Mouse (Mus musculus) urinary bladder, adult 18-20 months (tissue): Measurements from ENCODE around the gene Tigd2.
A peak's percentile ranks its signal among the peaks of the same experiment; 100 is the strongest.
"Not testable (repeated sequence)": the region's sequence is repeated elsewhere in the genome, so short reads cannot be mapped to it uniquely, and the experiment has no call there.

Experiments used
- DNase-seq, 2 experiments: peaks; one replicate each; pipeline ENCODE4 v3.0.0; 2022; ENCODE audit warnings: low spot score in 2 of 2, mixed read lengths in 2 of 2

Gene Tigd2

DNA sequence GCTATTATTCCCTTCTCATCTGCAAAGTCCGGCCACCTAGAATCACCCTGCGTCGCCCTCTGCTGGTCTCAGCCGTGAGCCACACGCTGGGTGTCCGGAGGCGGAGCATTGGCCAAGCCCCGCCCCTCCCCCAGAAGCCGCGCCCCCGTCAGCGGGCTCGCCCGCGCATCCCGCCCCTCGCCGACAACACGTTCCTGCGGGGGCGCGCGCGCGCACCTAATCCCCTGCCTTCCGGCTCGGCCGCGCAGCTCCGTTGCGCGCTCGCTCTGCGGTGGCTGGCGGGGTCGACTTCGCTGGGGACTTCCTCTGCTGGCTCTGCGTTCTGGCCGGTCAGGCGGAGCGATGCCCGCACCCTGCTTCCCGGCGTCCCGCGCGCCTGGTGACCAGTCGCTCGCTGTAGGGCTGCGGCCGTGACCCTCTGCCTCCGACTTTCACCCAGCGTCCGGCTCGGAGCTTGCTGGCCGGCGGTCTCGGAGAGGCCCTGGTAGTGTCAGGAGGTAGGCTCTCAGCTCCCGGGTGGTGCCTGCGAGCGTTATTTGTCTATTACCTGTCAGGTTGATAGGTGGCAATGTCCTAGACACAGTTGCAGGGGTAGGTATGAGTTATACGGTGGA, at the start of gene Tigd2:
TSS of gene Tigd2 (plus strand) at position 186 of the 614 bp plus-strand sequence.
- peak; percentile 88 to 91 for DNase-seq

DNA sequence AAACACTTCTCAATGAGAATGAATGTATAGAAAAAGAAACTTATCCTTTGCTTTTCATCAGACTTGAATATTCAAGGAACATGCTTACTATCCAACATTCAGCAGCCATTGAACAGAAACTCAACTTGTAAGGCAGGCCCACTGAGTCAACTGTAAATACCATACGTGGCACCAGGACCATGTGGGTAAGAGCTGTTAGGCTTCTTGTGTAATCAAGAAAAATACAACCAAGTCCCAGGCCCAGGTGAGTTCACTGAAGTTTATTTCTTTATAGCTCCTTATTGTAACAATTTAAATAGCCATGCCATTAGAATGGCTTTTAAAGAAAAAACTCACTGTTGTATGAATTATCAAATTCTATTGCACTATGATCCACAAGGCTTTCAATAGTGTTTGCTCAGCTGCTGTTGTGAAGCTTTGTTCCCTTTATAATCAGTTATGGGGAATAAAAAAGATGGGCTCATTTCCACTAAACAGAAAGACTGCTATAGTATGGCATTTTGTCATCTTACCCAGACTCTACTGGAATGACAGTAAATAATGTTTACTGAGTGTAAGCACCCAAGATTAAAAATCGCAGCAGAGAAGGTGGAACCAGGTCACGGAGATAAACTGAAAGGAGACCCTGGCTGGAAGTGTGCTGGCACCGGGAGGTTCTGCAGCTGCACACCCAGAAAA, 46.7 kb upstream of the Tigd2 start:
- no peak for DNase-seq

DNA sequence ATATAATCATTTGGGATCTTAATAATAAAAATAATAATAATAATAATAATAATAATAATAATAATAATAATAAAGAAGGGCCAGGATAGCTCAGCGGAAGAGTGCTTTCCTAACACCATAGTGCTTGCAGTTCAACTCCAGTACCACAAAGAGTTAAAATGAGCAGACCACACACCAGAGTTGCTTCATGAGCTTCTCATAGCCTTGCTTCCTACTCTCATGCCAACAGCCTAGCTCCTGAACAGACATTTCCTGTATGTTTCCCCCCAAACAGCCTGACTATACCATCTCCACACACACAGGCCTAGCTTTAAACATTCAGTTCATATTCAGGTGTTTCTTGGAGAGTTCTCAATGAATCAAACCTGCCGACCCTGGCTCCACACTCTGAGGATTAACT, 45.8 kb upstream of the Tigd2 start:
- no peak for DNase-seq

DNA sequence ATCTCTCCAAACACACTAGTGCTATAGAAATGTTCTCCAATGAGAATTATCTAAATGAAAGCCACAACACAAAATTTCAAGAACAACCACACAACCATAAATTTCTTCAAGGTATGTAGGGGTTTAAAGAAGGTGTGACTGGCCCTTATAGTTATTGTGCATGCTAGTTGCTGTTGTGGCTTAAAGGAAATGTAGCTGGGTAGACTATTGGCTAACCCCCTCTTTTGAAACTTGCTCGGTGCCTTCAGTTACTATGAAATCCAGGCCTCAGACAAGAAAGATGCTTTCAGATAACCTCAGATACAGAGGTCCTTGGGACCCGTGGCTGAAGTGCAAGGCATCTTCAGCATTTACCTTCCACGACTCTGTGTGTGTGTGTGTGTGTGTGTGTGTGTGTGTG, 45.3 kb upstream of the Tigd2 start:
- no peak for DNase-seq

DNA sequence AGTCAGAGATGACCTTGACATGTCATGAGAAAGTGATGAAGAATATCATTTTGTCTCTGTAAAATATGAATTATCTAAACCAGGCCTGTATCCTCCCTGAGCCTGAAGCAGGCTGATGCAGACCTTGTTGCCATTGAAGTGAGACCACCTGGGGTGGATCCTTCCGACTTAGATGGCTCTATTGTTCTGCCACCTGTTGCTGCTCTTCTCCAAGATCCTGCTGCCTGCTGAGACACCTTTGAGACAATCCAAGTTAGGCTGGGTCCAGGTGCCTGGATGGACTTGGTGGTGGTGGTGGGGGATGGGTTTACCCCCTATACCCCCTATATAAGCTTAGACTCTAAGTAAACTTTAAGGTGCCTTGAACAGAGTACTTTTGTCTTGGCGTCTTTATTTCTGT, 39.7 kb upstream of the Tigd2 start:
- DNase-seq, result no peak

DNA sequence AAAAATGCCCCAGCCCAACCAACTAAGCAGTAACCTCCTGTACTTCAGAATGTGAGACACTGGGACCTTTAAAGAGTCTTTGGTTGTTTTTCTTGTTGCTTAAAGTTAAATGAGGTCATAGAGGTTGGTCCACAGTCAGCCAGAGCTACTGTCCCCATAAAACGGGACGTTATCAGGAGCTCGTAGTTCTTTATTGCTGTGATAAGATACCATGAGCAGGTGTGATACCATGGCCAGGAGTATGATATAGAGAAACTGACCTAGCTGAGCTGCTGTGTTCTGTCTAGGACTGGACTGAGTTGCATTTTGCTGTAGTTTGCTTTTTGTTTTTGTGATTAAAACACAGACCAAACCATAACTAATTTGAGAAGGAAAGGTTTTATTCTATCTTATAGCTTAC, 37.4 kb upstream of the Tigd2 start:
- DNase-seq, result no peak

DNA sequence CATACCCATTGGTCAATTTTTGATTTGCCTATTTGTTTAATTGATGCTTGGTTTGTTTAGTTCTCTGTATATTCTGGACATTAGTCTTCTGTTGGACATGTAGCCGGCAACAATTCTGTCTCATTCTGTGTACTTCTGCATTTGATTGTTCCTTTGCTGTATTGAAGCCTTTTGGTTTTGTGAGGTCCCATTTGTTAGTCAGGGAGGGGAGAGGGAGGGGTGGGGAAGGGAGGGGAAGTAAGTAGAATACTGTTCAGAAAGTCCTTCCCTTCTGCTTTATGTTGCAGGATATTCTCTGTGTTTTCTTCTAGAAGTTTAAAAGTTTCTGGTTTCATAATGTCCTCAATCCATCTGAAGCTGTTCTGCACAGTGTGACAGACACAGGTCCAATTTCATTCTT, 34.7 kb upstream of the Tigd2 start:
- no peak for DNase-seq

DNA sequence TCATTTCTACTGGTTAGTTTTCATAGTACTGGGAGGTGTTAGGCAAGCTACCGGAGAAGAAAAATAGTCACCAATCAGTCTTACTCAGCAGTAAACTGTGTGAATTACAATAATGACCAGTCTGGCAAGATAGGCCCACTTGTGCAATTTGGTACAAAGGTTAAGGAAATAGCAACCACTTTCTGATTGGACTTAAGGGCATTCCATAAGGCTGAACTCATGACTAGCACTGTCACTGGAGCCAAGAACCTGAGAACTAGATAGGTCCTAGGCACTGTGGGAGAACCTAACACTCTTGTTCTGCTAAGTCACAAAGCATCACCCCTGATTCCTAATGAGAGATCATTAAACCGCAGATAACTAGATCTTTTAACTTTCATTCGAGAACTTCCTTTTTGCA, 30.6 kb upstream of the Tigd2 start:
- DNase-seq, result peak in 1 of 2 experiments; percentile 2

DNA sequence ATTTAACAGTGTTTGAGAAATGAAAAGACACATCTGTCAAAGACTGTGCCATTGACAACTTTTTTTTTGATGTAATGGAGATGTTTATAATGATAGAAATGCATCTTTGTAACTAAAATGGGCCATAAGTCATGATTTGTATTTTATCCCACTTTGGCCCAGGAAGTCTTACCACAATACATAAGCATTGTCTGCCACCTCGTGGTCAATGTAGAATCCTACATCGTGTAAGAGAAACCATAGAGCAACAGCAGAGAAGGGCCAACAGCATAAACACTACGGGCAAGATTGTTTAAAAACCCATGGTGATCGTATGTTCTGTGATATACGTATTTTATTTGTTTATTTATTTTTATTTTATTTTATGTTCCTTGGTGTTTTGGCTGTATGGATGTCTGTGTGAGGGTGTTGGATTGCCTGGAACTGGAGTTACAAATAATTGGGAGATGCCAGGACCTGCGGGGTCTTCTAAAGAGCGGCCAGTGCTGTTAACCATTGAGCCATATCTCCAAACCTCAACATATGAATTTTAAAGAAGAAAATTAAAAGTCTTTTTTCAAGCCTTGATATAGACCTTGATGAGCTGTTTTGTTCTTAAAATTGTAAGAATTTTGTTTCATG, 28.2 kb upstream of the Tigd2 start:
- peak in 1 of 2 experiments; percentile 34 for DNase-seq

DNA sequence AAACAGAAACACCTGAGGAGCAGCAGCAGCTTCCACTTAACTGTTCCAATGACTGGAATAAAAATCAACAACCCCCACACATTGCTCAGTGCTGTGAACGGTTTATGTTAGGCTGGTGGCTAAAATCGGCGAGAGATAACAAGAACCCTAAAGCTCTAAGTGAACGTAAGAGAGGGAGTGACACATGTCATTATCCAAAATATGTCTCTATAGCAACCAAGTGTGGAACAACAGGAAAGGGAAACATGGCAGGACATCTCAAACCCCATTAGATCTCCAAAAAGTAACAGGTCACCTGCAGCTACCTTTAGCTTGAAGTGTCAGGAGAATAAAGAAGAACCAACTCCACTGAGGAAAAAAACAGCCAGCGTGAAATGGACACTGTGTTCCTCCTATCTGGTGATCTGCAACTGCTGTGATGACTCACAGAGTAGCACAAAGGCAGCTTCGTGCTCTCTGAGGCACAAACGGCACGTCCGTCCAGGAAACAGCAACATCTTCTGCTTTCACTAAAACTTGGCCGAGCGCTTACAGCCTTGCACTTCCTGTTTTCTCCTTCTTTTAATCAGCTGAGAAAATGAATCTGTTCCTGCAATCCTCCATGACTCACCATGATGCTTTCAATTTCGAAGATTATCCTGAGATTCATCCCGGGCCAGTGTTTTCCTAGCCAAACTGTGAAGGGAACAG, 23.5 kb upstream of the Tigd2 start:
- peak in 1 of 2 experiments; percentile 63 for DNase-seq

DNA sequence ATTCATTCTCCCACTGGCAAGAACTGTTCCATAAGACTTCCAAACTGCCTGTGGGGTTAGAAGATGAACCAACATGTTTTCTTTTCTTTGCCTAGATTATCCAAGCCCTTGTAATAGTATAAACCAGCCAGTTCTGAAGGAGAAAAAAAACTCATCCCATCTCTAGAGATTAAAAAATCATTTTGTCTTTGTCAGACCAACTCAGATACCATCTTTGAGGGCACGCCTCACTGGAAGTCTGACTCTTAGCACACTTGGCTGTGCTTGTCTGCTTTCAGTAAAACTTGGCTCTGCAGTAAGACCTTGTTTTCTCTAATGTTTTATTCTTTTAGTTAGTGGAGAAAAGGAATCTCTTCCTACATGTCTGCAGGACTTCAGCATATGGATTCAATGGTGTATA, 18.7 kb upstream of the Tigd2 start:
- DNase-seq, result no peak

DNA sequence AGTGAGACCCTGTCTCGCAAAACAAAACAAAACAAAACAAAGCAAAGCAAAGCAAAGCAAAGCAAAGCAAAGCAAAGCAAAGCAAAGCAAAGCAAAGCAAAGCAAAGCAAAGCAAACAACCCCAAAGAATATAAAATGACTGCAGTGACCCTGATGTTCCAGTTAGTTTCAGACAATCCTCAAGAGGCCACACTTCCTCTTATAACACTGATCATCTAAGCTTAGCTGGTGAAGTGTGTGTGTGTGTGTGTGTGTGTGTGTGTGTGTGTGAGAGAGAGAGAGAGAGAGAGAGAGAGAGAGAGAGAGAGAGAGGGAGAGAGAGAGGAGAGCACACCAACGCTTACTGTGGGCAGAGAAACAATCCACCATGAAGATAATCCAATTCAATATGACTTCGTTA, 14.2 kb upstream of the Tigd2 start:
- not testable (repeated sequence) for DNase-seq

DNA sequence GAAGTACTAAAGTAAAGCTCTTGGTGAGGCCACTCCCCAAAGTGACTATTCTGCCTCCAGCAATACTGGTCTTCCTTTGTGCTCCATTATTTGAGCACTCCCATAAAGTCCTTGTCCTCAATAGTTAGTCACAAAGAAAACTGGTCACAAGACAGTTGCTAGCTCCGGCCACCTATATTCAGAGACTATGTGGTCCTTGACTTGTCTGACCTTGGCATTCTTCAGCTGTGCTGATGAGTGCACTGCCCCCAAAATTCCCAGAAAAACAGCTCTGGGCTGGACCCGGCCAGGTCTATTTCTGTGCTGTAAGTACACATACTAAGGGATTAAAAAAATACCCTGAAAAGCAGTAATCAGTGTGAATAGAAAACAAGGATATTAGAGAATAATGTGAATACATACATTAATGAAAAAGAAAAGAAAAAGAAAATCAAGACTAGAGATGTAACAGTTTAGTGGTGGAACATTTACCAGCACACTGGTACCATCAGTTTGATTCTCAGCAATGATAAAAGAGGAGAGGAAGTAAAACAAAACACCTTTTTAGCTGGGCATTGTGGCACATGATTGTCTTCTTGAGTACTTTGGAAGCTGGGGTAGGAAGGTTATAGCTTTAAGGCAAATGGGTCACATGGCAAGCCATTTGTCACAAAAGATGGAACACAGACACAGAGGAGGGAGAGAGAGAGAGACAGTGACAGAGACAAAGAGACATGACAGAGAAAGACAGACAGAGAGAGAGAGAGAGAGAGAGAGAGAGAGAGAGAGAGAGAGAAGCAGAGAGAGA, 12.6 kb upstream of the Tigd2 start:
- DNase-seq, result no peak

DNA sequence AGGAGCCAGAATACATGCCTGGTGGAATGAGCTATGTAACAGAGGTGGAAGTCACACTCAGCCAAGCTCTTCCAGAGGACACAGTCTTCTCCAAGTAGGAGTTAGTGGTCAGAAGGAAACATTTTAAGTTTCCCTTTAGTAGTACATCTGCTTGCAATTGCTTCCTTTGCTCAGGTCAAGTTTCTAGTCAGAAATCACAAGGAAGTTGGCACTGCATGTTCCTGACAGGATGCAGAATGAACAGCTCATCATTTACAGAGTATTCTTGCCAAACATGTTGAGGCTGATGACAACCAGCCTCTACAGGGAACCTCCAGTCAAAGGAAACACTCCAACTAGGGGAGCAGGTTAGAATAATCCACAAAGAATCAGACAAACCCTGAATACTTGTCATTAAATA, 11.9 kb upstream of the Tigd2 start:
- DNase-seq, result no peak

DNA sequence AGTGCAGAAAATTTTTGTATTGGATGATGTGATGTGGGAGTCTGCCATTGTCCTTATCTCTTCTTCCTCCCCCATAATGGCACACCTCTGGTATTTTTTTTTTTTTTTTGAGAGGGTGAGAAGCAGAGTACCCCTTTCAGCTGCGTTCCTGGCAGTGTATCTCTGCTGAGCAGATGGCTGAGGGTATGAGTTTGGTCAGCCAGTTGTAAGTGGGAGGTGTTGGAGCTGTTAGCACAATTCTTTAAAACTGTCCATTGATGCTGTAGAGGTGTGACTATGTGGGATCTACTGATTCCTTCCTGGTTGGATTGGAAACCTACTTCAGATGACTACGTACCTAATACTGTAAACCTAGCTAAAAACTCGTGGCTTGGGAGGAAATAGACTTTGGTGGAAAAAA, 10.3 kb upstream of the Tigd2 start:
- no peak for DNase-seq

DNA sequence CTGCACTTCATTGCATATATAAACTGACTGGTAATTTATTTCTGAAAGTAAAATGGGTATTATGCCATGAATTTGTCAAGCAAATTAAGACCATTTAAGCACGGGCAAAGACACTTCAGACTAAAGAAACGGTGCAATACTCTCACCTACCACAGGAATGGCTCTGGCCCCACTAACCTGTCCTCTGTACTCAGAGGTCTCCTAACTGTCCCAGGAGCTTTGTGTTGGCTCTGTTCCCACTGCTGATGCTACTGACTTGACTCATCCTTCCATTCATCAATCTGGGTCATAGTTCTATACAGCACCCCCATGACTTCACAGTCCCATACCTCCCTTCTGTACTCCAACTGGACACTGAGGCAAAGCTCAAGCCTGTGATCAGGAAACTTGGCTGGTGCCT, 9.6 kb upstream of the Tigd2 start:
- DNase-seq, result no peak

DNA sequence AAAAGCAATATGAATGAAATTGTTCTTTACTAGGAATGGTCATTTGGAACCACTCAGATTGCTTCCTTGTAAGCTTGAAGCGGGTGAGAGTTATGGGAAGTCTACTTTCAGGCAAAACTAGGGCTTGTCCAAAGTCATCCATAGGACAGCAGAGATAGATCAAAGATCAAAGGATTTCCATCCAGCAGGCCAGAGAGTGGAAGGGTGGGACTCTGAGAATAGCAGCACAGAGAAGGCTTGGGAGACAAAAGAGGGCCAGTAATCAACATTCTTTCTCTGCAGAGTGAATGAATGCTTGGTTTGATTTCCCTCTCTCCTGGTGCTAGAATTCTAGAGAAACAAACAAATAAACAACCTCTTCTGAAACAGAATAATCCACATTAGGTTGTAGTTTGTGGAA, 1.1 kb upstream of the Tigd2 start:
- DNase-seq, result no peak

DNA sequence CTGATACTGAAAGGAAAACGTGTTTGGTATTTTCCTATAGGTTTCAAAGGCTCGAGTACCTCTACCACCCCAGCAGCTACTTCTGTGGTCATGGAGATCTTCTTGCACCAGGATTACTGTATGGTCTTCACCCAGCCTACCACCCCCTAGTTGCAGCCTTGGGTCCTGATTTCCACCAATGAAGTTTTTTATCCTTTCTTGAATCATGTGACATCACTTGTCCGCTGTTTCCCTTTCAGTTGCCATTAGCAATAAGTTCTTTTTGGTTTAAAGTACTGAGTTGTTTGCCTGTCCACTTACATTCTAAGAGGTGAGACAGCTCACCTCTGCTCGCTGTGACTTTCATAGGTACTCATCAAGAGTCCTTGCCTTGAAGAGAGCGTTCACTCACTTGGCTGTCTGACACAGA, 633 bp downstream of the Tigd2 start:
- no peak for DNase-seq

DNA sequence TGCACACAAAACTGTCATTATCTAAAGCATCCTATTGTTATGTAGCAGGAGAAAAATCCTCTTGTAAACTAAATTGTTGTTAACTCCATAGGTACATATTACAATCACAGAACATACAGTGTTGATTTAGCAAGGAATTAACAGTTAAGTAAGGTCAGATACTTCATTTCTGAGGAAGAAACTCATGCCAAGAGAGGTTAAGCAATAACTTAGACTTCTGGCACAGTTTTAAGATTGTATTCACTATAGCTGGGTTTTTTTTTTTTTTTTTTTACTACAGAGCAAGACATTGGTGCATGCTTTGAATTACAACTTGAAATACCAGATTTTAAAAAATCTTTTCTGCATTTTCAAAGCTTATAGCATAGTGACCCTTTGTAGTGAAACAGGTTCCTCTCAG, 24.5 kb downstream of the Tigd2 start:
- DNase-seq, result no peak

DNA sequence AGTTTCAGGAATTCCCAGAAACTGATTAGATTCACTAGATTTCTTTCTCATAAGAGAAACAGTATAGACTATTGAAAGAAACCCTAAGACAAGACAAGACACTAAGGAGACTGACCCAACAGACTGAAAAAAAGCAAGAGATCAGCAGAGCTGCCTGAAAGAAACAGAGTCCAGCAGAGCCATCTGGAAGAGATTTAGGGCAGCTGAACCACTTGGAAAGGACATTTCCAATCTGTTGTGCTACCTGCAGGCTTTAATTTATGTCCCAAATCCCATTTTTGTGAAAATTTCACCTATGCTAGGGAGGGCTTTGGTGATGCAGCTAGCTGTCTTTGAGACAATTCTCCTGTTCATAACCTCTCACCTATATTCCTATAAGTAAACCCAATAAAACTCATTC, 25.0 kb downstream of the Tigd2 start:
- DNase-seq, result no peak

DNA sequence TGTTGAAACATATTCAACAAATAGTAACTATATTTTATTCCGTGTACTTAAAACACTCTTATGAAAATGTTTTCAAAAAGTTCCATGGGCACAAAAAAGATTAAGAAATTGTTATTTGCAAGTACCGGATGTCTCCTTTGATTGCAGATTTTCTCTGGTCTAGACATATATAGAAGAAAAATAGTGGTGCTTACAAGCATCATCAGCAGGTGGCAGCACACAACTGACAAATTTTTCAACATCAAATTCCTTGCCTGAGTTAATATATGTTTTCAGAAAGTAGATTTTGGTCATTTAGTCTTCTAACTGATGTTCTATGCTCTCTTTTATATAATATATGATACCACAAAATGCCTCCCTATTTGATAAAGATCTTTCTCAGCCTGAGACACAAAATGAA, 41.0 kb downstream of the Tigd2 start:
- DNase-seq, result peak in 1 of 2 experiments; percentile 15

DNA sequence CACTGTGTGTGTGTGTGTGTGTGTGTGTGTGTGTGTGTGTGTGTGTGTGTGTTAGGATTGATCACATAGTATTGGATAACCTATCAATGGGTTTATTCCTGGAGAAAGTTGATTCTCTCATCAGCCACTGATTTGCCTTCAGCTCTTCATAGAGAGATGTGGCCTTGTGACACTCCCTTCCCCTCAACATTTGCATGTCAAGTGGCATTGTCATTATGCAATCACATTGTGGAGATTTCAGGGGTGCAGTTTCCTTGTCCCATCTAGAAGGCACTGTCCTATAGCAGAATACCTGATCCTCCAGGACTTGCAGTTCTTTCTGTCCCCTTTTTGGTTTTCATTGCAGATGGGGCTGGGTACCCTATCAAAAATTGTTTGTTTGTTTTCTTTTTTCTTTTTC, 41.9 kb downstream of the Tigd2 start:
- no peak for DNase-seq
